Mouse (Mus musculus): Measurements from ENCODE around the gene Slc4a4.
"Not testable (repeated sequence)": the region's sequence is repeated elsewhere in the genome, so short reads cannot be mapped to it uniquely, and the experiment has no call there.

Gene Slc4a4

GRCm38 (mm10) chr5:88961351-88961761 is 74.7 kb downstream of the Slc4a4 start:
- no peak for DNase-seq

DNA sequence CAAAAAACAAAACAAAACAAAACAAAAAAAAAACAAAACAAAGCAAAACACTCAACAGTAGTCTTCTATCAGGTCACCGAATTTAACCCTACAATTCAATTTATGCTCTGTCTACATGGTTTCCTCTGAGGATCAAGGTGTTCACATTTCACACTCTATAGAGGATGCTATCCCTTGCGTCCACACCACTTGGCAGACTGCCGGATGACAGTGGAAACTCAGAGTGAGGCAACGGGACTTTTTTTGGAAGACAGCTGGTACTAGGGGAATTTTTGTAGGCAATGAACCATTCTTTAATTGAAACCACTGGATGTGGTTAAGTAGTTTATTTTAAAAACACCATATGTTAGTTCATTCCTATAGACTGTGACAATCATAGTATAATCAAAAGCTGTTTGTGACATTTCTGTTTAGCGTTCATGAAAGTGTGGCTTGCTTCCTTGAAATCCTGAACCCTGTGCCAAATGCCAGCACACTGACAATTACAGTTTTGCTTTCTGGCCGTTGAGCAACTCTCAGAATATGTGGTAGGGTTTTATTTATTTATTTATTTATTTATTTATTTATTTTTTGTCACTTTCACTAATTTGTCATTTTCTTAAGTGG is 78.2 kb downstream of the Slc4a4 start:
- peak; percentile 36 for DNase-seq

DNA sequence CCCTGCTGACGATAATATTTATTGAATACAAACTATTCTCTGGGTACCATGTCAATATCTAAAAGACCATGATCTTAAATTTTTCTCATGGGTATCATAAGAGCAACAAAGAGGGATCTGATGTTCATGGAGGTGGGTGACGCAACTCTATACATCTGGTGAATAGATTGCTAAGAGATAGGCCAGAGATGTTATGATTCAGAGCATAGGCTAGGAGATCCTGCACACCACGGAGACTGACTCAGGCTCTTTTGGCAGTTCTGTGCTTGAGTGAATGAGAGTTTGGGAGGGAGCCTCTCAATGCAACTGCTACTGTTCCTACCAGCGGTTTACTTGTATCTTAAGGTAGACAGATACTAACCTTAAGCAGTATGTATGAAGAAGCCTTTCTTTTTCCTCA is 79.9 kb downstream of the Slc4a4 start:
- no peak for DNase-seq

DNA sequence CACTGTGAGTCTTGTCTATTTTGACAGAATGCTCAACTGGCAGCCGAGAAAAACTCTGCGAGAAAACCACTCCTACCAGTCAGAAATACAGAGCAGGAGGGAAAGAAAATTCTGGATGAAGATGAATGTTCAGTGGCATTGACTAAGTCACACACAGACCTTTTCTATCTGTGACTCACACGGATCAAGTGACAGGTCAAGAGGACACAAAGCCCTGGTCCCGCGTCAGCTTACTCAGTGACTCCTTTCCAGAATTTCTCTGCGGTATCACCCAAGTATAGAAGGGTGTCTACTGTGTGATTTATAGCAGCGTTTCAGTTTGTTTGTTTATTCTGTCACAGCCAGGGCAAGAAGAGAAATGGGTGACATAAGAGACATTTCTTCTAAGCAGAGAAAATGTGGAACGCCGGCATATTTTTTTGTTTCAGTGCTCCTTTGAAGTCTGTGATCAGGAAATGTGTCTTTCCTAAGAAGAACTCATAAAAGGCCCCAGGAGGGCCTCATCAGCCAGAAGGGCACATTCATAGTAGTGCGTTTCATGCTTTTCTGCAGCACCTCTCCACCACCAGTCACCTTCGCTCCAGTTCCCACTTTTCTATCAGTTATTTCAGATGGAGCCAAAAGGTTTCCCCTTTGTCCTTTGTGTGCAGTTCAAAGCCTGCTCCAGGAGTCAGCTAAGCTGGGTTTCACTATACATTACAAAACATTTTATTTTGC is 82.5 kb downstream of the Slc4a4 start:
- no peak for DNase-seq

DNA sequence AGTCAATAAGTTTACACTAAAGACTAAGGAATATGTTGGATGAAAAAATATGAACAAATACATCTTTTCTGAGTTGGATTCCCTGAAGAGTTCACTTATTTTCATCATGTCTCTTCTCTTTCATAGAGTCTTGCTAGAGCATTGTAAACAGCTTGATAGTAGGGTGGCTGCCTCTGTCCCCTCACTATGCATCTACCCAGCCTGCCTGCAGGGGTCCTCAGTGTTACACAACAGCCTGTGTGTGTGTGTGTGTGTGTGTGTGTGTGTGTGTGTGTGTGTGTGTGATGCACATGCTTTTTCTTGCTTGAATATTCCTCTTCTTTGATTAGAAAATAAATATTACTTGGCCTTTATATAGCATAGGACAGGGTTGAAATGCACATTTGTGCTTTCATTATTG is 84.9 kb downstream of the Slc4a4 start:
- DNase-seq = no peak

DNA sequence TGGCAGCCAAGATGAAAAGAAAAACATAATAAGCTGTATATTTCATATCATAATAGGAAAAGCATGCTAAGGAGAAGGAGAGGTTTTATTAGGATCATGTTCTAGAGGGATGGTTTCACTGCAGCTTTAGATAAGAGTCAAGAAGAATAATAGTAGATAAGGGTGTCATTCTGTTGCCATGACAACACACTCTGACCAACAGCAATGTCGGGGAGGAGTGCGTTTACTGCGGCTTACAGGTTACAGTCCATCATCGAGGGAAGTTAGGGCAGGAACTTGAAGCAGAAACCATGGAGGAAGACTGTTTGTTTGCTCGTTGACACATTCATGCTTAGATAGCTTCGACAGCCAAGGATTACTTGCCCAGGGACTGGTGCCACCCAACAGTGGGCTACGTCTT is 85.7 kb downstream of the Slc4a4 start:
- DNase-seq = no peak

GRCm38 (mm10) chr5:88973130-88973529 is 86.5 kb downstream of the Slc4a4 start:
- no peak for DNase-seq

- no peak for DNase-seq
Measured at GRCm38 (mm10) chr5:88975694-88976093, 89.1 kb downstream of the Slc4a4 start.

GRCm38 (mm10) chr5:88976428-88976827 is 89.8 kb downstream of the Slc4a4 start:
- DNase-seq = no peak

GRCm38 (mm10) chr5:88980740-88981139 is 94.1 kb downstream of the Slc4a4 start:
- no peak for DNase-seq

DNA sequence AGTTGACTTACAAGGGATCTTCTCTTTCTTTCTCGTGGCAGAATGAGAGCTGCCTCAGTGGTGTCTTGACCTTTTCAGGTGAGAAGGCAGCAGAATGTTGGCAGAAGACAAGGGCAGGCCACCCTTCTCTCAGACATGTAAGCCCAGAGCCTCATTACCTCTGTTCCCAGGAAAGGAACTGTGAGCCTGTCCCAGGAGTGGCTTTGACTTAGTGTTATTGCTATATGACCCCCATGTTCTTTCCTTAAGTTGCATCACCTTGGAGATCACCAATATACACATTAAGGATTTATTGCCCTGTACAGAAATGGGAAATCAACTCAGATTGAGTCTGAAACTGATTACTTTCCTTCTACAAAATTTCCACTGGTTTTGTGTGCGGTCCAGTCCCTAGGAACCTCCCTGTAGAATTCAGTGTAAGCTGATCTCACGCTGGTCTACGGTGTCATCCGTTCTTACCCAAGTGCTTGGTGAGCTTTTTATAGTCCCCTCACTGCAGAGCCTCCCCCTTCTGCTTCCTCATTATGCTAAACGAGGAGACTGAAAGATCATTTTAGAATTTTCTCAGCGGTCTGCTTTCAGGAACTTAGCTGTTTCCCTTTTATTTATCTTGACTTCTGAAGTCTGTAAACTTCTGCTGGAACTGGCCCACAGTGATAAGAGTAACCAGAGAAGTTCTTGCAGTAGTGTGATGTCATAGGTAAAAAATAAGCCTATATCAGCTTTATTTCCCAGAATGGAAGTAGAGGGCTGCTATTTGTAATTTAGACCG is 94.8 kb downstream of the Slc4a4 start:
- no peak for DNase-seq

- DNase-seq = no peak
Measured at GRCm38 (mm10) chr5:88982040-88982736, 95.6 kb downstream of the Slc4a4 start.

GRCm38 (mm10) chr5:88983170-88983569 is 96.6 kb downstream of the Slc4a4 start:
- no peak for DNase-seq

DNA sequence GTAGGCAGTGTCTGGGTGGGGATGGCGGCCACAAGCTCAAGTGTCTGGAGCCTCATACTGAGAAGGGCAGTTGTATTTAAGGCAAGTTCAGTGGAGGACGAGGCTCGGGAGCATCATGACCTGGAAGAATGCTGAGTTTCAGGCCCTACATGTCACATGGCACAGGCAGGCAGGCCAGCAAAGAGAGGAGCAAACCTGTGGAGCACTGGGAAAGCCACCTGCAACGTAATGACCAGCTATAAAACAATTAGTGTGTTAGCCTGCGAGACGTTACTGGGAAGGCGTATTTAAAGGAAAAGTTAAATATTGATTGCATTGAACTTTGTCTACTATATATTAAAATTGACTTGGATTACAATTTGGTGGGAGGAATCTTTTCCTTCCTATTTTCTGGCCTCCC is 97.0 kb downstream of the Slc4a4 start:
- DNase-seq = no peak

GRCm38 (mm10) chr5:88989018-88989417 is 102.4 kb downstream of the Slc4a4 start:
- no peak for DNase-seq

GRCm38 (mm10) chr5:88990196-88990747 is 103.7 kb downstream of the Slc4a4 start:
- no peak for DNase-seq

DNA sequence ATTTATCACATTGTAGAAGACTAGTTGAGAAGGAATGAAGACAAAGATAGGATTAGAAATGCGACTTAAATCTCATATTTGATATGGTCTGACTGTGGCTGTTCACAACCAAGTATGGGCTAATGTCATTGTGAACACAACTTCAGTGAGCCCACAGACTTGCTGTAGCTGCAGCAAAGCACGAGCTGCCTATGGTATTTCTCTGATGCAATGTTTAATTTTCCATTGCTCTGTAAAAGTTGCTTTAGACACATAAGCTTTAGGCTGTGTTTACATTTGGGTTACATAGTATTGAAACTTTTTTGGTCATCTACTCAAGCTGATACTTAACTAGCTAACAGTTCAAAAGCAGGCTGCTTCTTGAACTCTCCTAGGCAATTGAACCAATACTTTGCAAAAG is 104.7 kb downstream of the Slc4a4 start:
- not testable (repeated sequence) for DNase-seq

- DNase-seq = no peak
Measured at GRCm38 (mm10) chr5:88994533-88994932, 107.9 kb downstream of the Slc4a4 start.

GRCm38 (mm10) chr5:88996246-88996645 is 109.6 kb downstream of the Slc4a4 start:
- peak; percentile 34 for DNase-seq

GRCm38 (mm10) chr5:88997277-88997676 is 110.7 kb downstream of the Slc4a4 start:
- DNase-seq = no peak

- no peak for DNase-seq
Measured at GRCm38 (mm10) chr5:88999793-89000192, 113.2 kb downstream of the Slc4a4 start.

GRCm38 (mm10) chr5:89000598-89000997 is 114.0 kb downstream of the Slc4a4 start:
- DNase-seq = no peak

DNA sequence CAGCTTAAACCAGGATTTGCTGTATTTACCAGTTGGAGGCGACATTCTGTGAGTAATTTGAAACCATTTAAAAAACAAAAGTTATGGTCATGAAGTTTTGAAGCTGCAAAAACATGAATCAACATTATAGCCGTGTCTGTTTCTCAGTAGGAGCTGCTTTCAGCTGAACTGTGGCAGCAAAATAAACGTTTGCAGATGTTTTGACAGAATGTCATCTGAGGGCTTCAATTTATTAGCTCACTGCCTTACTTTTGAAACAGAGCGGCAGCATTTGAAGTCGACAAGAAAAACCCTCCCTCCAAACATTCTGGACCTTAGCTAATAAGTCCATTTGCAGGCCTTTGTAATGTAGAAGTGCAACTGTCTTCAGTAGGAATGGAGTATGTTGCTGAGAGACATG is 123.5 kb downstream of the Slc4a4 start:
- no peak for DNase-seq

All from cerebellum, adult 11 months (tissue).